Mouse (Mus musculus) common myeloid progenitor, adult 5-6 weeks (primary cell): Measurements from ENCODE around the gene Gm11437. TPM values are rescaled to one million over a fixed set of nuclear protein-coding genes. Genes with fewer than 3 reads are reported as not detected.

Source experiments
- total RNA-seq: library from RNA; stranded (forward); fragments of 200-1000, 187-1606 nt; gene quantifications from 2 replicates; pipeline ENCODE4 v1.2.3, GENCODE M21; 2017

Gm11437 gene
- total RNA-seq, 1 experiment from 2014 or later: not detected

Other genes with a start within 250 kb of the Gm11437 start
- gene Ddx52, start 225.4 kb downstream of the Gm11437 start, total RNA-seq: 68.2 and 71.4 TPM in 2 replicates
- gene Synrg, start 203.0 kb downstream of the Gm11437 start, total RNA-seq: 17.5 and 21.0 TPM in 2 replicates
- not detected in 2 replicates for gene Dusp14, start 98.2 kb downstream of the Gm11437 start, total RNA-seq
- 16.2 and 25.3 TPM in 2 replicates for gene Tada2a, start 37.9 kb downstream of the Gm11437 start, total RNA-seq
- 25.8 and 40.7 TPM in 2 replicates for gene Acaca, start 37.8 kb downstream of the Gm11437 start, total RNA-seq